Mouse (Mus musculus) embryonic stem cell, embryonic (primary cell): ENCODE data around the gene Ankrd7.
"Not testable (repeated sequence)": the region's sequence is repeated elsewhere in the genome, so short reads cannot be mapped to it uniquely, and the experiment has no call there.

Experiments used
- CTCF ChIA-PET, 4 experiments: fragments of 300-600 bp in 2 of 4; fragments of 350-600 bp in 2 of 4; sonication (Branson Sonifier 250); formaldehyde crosslinking; loops; one replicate each; lab custom pipeline; 2022; ENCODE audit warnings: inconsistent platforms in 2 of 4; lab: Charles Lee
- POLR2A ChIA-PET, 4 experiments: fragments of 300-600 bp in 2 of 4; fragments of 350-600 bp in 2 of 4; sonication (Branson Sonifier 250); formaldehyde crosslinking; loops; one replicate each; lab custom pipeline; 2022; ENCODE audit warnings: antibody characterized with exemption in 4 of 4, inconsistent platforms in 1 of 4; lab: Charles Lee

Ankrd7 gene

GRCm38 (mm10) chr6:18866018-18866417, at the start of gene Ankrd7:
TSS of gene Ankrd7 (plus strand) at chr6:18866318.
- CTCF ChIA-PET, result no interaction called here

DNA sequence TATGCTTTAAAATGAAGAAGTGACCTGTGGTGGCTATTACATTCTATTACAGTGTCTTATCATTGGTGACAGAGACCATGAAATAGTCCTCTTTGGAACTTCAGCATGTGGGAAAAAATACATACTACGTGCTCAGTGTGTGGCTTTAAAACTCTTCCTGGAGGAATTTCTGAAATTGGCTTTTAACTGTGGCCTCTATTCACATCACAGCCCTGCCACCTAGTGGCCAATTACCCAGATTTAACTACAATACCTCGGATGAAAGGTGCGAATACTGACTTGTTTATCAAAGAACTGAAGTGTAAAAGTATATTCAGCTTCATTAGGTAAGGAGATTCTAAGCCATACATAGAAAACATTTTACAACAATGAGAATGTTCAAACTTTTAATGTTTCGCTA, 46.8 kb upstream of the Ankrd7 start:
- CTCF ChIA-PET, result no interaction called here
- POLR2A ChIA-PET, result no interaction called here

More at GRCm38 (mm10) chr6:18866018-18866417, at the start of gene Ankrd7:
- POLR2A ChIA-PET, result interaction anchor here in 1 of 4 experiments (0.9 kb wide), 1 partner anchor 17 kb away, joined by 3 read pairs; the partner anchor contains the start of gene Lsm8

GRCm38 (mm10) chr6:18820246-18820645, 45.9 kb upstream of the Ankrd7 start:
- POLR2A ChIA-PET, result no interaction called here
- CTCF ChIA-PET, result no interaction called here

DNA sequence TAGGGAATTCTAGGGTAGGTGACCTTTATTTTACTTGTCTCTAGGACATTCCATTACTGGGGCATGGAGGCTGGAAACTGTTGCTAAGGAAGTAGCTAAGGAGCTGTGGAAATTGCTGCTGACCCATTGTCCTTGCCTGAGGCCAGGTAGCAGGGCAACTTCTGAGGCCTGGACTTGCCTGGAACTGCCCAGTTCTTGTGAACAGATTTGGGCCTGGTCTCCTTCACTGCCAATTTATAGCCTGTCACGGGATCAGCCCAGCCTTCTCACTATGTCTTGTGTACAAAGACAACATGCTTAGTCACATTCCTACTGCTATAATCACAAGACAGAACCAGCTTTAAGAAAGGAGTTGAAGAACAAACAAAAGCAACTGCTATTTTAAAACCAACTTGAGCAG, 43.3 kb upstream of the Ankrd7 start:
- POLR2A ChIA-PET, result no interaction called here
- CTCF ChIA-PET, result no interaction called here

- ChIA-PET CTCF (interaction anchor here in 1 of 4 experiments (0.5 kb wide), 1 partner anchor 470 kb away, joined by 4 read pairs; no protein-coding TSS in a partner anchor), POLR2A (no interaction called here)
These were observed 33.2 kb upstream of the Ankrd7 start for GRCm38 (mm10) chr6:18832958-18833357.

DNA sequence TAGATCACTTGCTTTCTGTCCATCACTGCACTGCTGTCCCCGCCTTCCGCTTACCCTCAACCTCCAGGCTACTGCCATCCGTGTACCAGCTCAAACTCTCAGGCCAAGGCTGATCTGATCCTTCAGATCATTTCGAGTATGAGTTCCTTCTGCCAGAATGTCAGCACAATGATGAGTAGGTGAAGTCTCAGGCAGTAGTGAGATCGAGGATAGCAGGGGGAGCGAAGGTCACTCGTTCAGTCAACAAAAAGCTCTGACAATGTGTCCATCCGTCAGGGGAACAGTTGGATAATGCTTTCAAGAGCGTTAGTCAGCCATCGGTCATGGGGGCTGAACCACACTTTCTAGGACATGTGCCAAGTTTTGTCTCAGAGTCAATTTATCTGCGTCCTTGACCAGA, 21.6 kb upstream of the Ankrd7 start:
- CTCF ChIA-PET, POLR2A ChIA-PET: not testable (repeated sequence)

GRCm38 (mm10) chr6:18845571-18845970, 20.5 kb upstream of the Ankrd7 start:
- POLR2A ChIA-PET, CTCF ChIA-PET: not testable (repeated sequence)

GRCm38 (mm10) chr6:18848051-18848701, 17.9 kb upstream of the Ankrd7 start, which contains the start of gene Lsm8:
TSS of gene Lsm8 (plus strand) at chr6:18848579.
- CTCF ChIA-PET, result no interaction called here
- POLR2A ChIA-PET, result interaction anchor here in 3 of 4 experiments (0.6 to 2.2 kb wide), 15 partner anchors 8 to 1155 kb away, joined by 3 to 22 read pairs (median 4); partner anchors contain the start of gene Ankrd7 (in 1 of the 3)

DNA sequence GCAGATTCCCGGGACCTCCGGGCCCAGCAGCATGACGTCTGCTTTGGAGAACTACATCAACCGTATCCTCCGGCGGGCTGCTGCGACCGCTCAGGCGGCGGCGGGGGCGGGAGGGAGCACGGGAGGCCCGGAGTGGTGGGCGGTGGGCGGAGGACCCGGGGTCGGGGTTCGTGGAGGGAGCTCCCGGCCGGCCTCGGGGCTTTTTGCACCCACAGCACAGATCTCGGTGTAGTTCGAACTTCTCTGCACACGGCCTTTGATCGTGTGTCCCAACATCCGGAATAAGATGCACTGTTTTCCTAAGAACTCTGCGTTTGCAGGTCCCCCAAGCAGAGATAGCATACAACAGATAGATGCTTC, 17.4 kb upstream of the Ankrd7 start:
- ChIA-PET POLR2A (interaction anchor here in 3 of 4 experiments (0.6 to 2.2 kb wide), 14 partner anchors 9 to 1155 kb away, joined by 3 to 22 read pairs (median 4); partner anchors contain the start of gene Ankrd7 (in 1 of the 3)), CTCF (no interaction called here)

DNA sequence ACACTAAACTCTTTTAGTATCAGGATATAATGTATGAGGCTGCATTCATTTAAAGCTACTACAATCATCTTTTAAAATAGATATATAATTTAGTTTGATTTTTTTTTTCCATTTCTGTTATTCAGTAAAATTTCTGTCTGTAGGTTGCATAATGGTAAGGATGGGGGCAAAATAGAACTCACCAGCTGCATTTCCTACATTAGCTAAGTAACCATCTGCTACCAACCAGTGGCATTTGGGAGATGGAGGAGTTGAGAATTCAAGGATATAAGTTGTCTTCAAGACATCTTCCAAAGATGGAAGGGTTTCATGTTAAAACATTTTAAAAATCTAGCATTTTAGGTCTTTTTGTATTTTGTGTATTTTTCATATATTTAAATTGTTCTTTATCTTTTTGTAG, 10.8 kb upstream of the Ankrd7 start:
- ChIA-PET CTCF (no interaction called here), POLR2A (no interaction called here)

- ChIA-PET POLR2A (interaction anchor here in 1 of 4 experiments (1.8 kb wide), 1 partner anchor 8 kb away, joined by 9 read pairs; the partner anchor contains the start of gene Lsm8), CTCF (no interaction called here)
These were observed 9.5 kb upstream of the Ankrd7 start for GRCm38 (mm10) chr6:18856487-18857078.

DNA sequence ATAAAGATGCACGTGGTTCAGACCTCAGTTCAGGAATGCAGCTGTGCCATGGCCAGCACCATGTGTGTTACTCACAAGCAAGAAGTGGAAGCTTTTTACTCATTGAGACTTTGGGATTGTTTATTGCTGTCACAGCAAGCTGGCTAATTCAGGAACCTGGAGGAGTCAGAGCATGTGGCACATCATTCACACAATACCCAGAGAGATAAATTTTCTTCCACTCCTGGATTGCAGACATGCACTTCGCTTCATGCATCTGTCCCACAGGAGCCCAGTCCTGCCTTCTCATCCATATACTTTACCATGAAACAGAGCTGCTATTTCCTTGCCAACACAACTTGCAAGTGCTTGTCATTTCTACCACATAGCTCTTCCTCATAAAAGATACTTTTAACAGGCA, 22.9 kb downstream of the Ankrd7 start:
- ChIA-PET CTCF (no interaction called here), POLR2A (no interaction called here)

GRCm38 (mm10) chr6:18894142-18894541, 28.0 kb downstream of the Ankrd7 start:
- CTCF ChIA-PET, result no interaction called here
- POLR2A ChIA-PET, result no interaction called here

DNA sequence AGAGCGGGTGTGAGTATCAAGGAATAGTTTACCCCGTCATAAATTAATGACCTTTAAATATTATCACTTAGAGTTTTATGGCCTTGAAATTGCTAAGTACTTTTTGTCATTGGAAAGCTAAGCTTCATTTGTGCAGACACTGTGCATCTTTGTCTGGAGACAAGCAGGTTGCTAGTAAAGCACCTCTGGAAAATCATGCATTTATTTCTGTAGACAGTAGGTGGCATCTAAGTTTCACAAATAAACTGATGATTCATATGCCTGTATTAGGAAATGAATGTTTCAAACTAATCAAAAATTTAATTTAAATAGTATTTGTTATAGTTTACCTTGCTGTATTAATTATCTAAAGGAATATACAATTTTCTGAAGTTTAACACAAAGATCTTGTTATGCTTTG, 41.1 kb downstream of the Ankrd7 start:
- POLR2A ChIA-PET, result no interaction called here
- CTCF ChIA-PET, result no interaction called here

DNA sequence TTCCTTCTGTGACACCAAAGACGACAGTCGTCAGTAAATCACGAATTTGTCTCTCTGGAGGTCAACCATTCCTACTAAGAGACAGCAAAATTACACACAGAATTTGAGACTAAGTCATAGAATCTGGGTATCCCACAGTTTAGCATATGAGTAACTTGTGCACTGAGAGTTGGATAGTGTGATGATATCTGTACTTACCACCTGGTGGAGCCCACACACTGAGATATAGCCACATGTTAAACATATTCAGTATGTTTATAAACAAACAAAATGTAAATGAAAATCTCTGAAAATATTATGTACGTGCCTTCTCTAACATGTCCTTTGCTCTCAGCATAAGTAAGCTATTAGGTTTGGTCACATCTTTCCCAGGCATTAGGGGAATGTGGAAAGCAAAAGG, 47.1 kb downstream of the Ankrd7 start:
- CTCF ChIA-PET, result no interaction called here
- POLR2A ChIA-PET, result no interaction called here

- POLR2A ChIA-PET, result no interaction called here
- CTCF ChIA-PET, result no interaction called here
These were observed 49.9 kb downstream of the Ankrd7 start for GRCm38 (mm10) chr6:18916021-18916420.

- ChIA-PET POLR2A (no interaction called here), CTCF (no interaction called here)
These were observed 50.4 kb downstream of the Ankrd7 start for GRCm38 (mm10) chr6:18916471-18916870.
